Mouse (Mus musculus): Measurements from ENCODE around the gene Shc3.

Shc3 gene

GRCm38 (mm10) chr13:51381498-51381897 is 187.7 kb downstream of the Shc3 start:
- DNase-seq (ENCODE audit: low read depth, low spot score), result no peak

All from CD4-positive helper T cell, adult 2 months (primary cell).